Mouse (Mus musculus) myocyte (in vitro differentiated cells): ENCODE measurements around the gene Pard3. TPM values are rescaled to one million over a fixed set of nuclear protein-coding genes. Genes with fewer than 3 reads are reported as not detected.

Experiments
- H3K27me3 ChIP-seq: one replicate; pipeline ENCODE4 v1.6.1; 2011; ENCODE audit not compliant: control insufficient read depth, insufficient read depth, insufficient read length
- H3K36me3 ChIP-seq: one replicate; pipeline ENCODE4 v1.6.1; 2011; ENCODE audit not compliant: control insufficient read depth, insufficient read depth
- H3K4me2 ChIP-seq: one replicate; pipeline ENCODE4 v1.6.1; 2011; ENCODE audit warnings: low read depth, control low read depth
- H3K4me3 ChIP-seq: one replicate; pipeline ENCODE4 v1.5.1; 2011; ENCODE audit warnings: mild to moderate bottlenecking, control low read depth, moderate library complexity
- H3K79me2 ChIP-seq: one replicate; pipeline ENCODE4 v1.6.1; 2011; ENCODE audit not compliant: control insufficient read depth, insufficient read depth
- H3ac ChIP-seq: one replicate; pipeline ENCODE4 v1.6.1; 2011; ENCODE audit not compliant: control insufficient read depth, insufficient read length
- CEBPB ChIP-seq: IDR thresholded peaks from 2 replicates; pipeline ENCODE4 v1.6.1; 2011; ENCODE audit warnings: mild to moderate bottlenecking, moderate library complexity; ENCODE audit not compliant: poor library complexity, insufficient read depth, severe bottlenecking
- E2F4 ChIP-seq: IDR thresholded peaks from one replicate; pipeline ENCODE4 v1.6.1; 2011; ENCODE audit warnings: mild to moderate bottlenecking, control low read depth, moderate library complexity; ENCODE audit not compliant: insufficient read depth
- MAX ChIP-seq: IDR thresholded peaks from one replicate; pipeline ENCODE4 v1.6.1; 2011; ENCODE audit warnings: low read depth, mild to moderate bottlenecking, control low read depth
- MYOD1 ChIP-seq, 3 experiments: IDR thresholded peaks; one replicate each; pipeline ENCODE4 v1.6.1; 2011; ENCODE audit warnings: control low read depth in 2 of 3, low read depth in 2 of 3, mild to moderate bottlenecking in 2 of 3, moderate library complexity in 1 of 3; ENCODE audit not compliant: insufficient read length in 2 of 3, control insufficient read depth in 1 of 3
- MYOG ChIP-seq, 3 experiments: IDR thresholded peaks; one replicate each; pipeline ENCODE4 v1.6.1; 2011; ENCODE audit warnings: control low read depth in 2 of 3, low read depth in 2 of 3, mild to moderate bottlenecking in 2 of 3; ENCODE audit not compliant: insufficient read length in 2 of 3, control insufficient read depth in 1 of 3, insufficient read depth in 1 of 3
- POLR2A ChIP-seq: IDR thresholded peaks from one replicate; pipeline ENCODE4 v1.6.1; 2011; ENCODE audit warnings: low read depth, mild to moderate bottlenecking, control low read depth, moderate library complexity; ENCODE audit not compliant: insufficient read length
- POLR2AphosphoS2 ChIP-seq: IDR thresholded peaks from one replicate; pipeline ENCODE4 v1.6.1; 2011; ENCODE audit warnings: low read depth, control low read depth; ENCODE audit not compliant: insufficient read length
- REST ChIP-seq: IDR thresholded peaks from one replicate; pipeline ENCODE4 v1.6.1; 2011; ENCODE audit warnings: mild to moderate bottlenecking, control low read depth, moderate library complexity; ENCODE audit not compliant: insufficient read depth, insufficient read length
- SRF ChIP-seq: IDR thresholded peaks from one replicate; pipeline ENCODE4 v1.6.1; 2011; ENCODE audit warnings: low read depth; ENCODE audit not compliant: control insufficient read depth, insufficient read length
- TCF12 ChIP-seq: IDR thresholded peaks from one replicate; pipeline ENCODE4 v1.6.1; 2011; ENCODE audit warnings: mild to moderate bottlenecking, control low read depth; ENCODE audit not compliant: poor library complexity, insufficient read depth, severe bottlenecking
- TCF3 ChIP-seq: IDR thresholded peaks from one replicate; pipeline ENCODE4 v1.6.1; 2011; ENCODE audit warnings: low read depth, control low read depth; ENCODE audit not compliant: insufficient read length
- USF1 ChIP-seq: IDR thresholded peaks from one replicate; pipeline ENCODE4 v1.6.1; 2011; ENCODE audit warnings: low read depth, mild to moderate bottlenecking, control low read depth, moderate library complexity
- polyA plus RNA-seq: library from polyadenylated mRNA; unstranded; fragments of >200 nt; fragmentation: generic; extraction: Trizol; gene quantifications from one replicate; pipeline ENCODE4 v1.2.1, GENCODE M21; 2012; ENCODE audit warnings: missing spikeins

Pard3 gene
- polyA plus RNA-seq, 1 experiment = 24.3 TPM

GRCm38 (mm10) chr8:127546161-127546560, 482.5 kb downstream of the Pard3 start:
- Histone ChIP-seq H3K4me3 (no peak overlapping the region), H3K4me2 (no peak overlapping the region), H3ac (no peak overlapping the region), H3K79me2 (no peaks in the 10 kb centered on the region), H3K27me3 (no peaks in the 10 kb centered on the region), H3K36me3 (no peaks in the 10 kb centered on the region)
- TF ChIP-seq TCF3 (no peak), POLR2A (no peak), REST (no peak), E2F4 (no peak), TCF12 (no peak), MYOD1 (IDR thresholded peaks at IDR 0.05; ENCODE audit: control insufficient read depth in 1 of 3, insufficient read length in 2 of 3, low read depth in 2 of 3) (no peak), CEBPB (no peak), MAX (no peak), USF1 (no peak), SRF (no peak), MYOG (IDR thresholded peaks at IDR 0.05; ENCODE audit: control insufficient read depth in 1 of 3, insufficient read depth in 1 of 3, insufficient read length in 2 of 3, low read depth in 2 of 3) (no peak), POLR2AphosphoS2 (no peak)

- Histone ChIP-seq H3K79me2 (no peaks in the 10 kb centered on the region), H3K27me3 (no peaks in the 10 kb centered on the region), H3ac (no peak overlapping the region), H3K4me3 (no peak overlapping the region), H3K36me3 (no peaks in the 10 kb centered on the region), H3K4me2 (no peak overlapping the region)
- TF ChIP-seq MYOG (IDR thresholded peaks at IDR 0.05; ENCODE audit: control insufficient read depth in 1 of 3, insufficient read depth in 1 of 3, insufficient read length in 2 of 3, low read depth in 2 of 3) (no peak), POLR2AphosphoS2 (no peak), TCF12 (no peak), USF1 (no peak), POLR2A (no peak), SRF (no peak), CEBPB (no peak), REST (no peak), MYOD1 (IDR thresholded peaks at IDR 0.05; ENCODE audit: control insufficient read depth in 1 of 3, insufficient read length in 2 of 3, low read depth in 2 of 3) (no peak), E2F4 (no peak), MAX (no peak), TCF3 (no peak)
These were observed 487.2 kb downstream of the Pard3 start for GRCm38 (mm10) chr8:127550928-127551327.

GRCm38 (mm10) chr8:127552161-127552595, 488.5 kb downstream of the Pard3 start:
- no peaks in the 10 kb centered on the region for H3K79me2 ChIP-seq
- no peak overlapping the region for H3K4me2 ChIP-seq
- H3K27me3 ChIP-seq = no peaks in the 10 kb centered on the region
- H3K4me3 ChIP-seq = no peak overlapping the region
- TF ChIP-seq REST = no peak
- TF ChIP-seq CEBPB = no peak
- TF ChIP-seq TCF3 = no peak
- no peak for TF ChIP-seq MYOG (IDR thresholded peaks at IDR 0.05; ENCODE audit: control insufficient read depth in 1 of 3, insufficient read depth in 1 of 3, insufficient read length in 2 of 3, low read depth in 2 of 3)
- no peak for TF ChIP-seq E2F4
- no peak for TF ChIP-seq POLR2A
- no peaks in the 10 kb centered on the region for H3K36me3 ChIP-seq
- H3ac ChIP-seq = no peak overlapping the region

- no peaks in the 10 kb centered on the region for H3K36me3 ChIP-seq
- TF ChIP-seq MYOG (IDR thresholded peaks at IDR 0.05; ENCODE audit: control insufficient read depth in 1 of 3, insufficient read depth in 1 of 3, insufficient read length in 2 of 3, low read depth in 2 of 3) (no peak), USF1 (no peak)
- no peak overlapping the region for H3K4me2 ChIP-seq
These were observed 489.1 kb downstream of the Pard3 start for GRCm38 (mm10) chr8:127552836-127553235.

GRCm38 (mm10) chr8:127553582-127553981, 489.9 kb downstream of the Pard3 start:
- H3K4me2 ChIP-seq = no peak overlapping the region
- H3K36me3 ChIP-seq = no peaks in the 10 kb centered on the region

More at GRCm38 (mm10) chr8:127552836-127553235, 489.1 kb downstream of the Pard3 start:
- H3K27me3 ChIP-seq = no peaks in the 10 kb centered on the region
- no peak overlapping the region for H3ac ChIP-seq
- H3K4me3 ChIP-seq = no peak overlapping the region
- no peaks in the 10 kb centered on the region for H3K79me2 ChIP-seq

More at GRCm38 (mm10) chr8:127553582-127553981, 489.9 kb downstream of the Pard3 start:
- Histone ChIP-seq H3K27me3 (no peaks in the 10 kb centered on the region), H3K79me2 (no peaks in the 10 kb centered on the region), H3ac (no peak overlapping the region), H3K4me3 (no peak overlapping the region)
- TF ChIP-seq E2F4 (no peak), TCF3 (no peak), POLR2AphosphoS2 (no peak), MYOG (IDR thresholded peaks at IDR 0.05; ENCODE audit: control insufficient read depth in 1 of 3, insufficient read depth in 1 of 3, insufficient read length in 2 of 3, low read depth in 2 of 3) (no peak), SRF (no peak), POLR2A (no peak), USF1 (no peak), MYOD1 (IDR thresholded peaks at IDR 0.05; ENCODE audit: control insufficient read depth in 1 of 3, insufficient read length in 2 of 3, low read depth in 2 of 3) (no peak), MAX (no peak), CEBPB (no peak), REST (no peak), TCF12 (no peak)
